Mouse (Mus musculus) heart, embryonic 15.5 days (tissue): Measurements from ENCODE around the gene Gm10251. TPM values are rescaled to one million over a fixed set of nuclear protein-coding genes. Genes with fewer than 3 reads are reported as not detected.
"Not testable (repeated sequence)": the region's sequence is repeated elsewhere in the genome, so short reads cannot be mapped to it uniquely, and the experiment has no call there.

Experiments
- ATAC-seq: fragments of 200-750 bp; cut with Nextera tagmentation; replicated peaks from 2 replicates; pipeline ENCODE4 v1.8.0; 2017; ENCODE audit warnings: low read depth, moderate TSS enrichment; ENCODE audit not compliant: insufficient number of reproducible peaks, insufficient read depth, low FRiP score
- H3K27ac ChIP-seq: fragments of 300-500 bp; sonication (generic); 2 replicates; pipeline ENCODE4 v1.5.1; 2015; ENCODE audit warnings: mild to moderate bottlenecking, inconsistent platforms
- H3K27me3 ChIP-seq: fragments of 300-500 bp; sonication (generic); 2 replicates; pipeline ENCODE4 v1.6.1; 2015; ENCODE audit warnings: inconsistent platforms
- H3K36me3 ChIP-seq: fragments of 300-500 bp; sonication (generic); 2 replicates; pipeline ENCODE4 v1.6.1; 2015; ENCODE audit warnings: mild to moderate bottlenecking, inconsistent platforms
- H3K4me1 ChIP-seq: fragments of 300-500 bp; sonication (generic); replicated peaks from 2 replicates; pipeline ENCODE4 v1.6.1; 2015; ENCODE audit warnings: inconsistent platforms
- H3K4me2 ChIP-seq: fragments of 300-500 bp; sonication (generic); 2 replicates; pipeline ENCODE4 v1.6.1; 2015; ENCODE audit warnings: inconsistent platforms, mild to moderate bottlenecking, moderate library complexity
- H3K4me3 ChIP-seq: fragments of 300-500 bp; sonication (generic); 2 replicates; pipeline ENCODE4 v1.5.1; 2015; ENCODE audit warnings: mild to moderate bottlenecking, inconsistent platforms
- H3K9ac ChIP-seq: fragments of 300-500 bp; sonication (generic); 2 replicates; pipeline ENCODE4 v1.6.1; 2015; ENCODE audit warnings: mild to moderate bottlenecking, inconsistent platforms
- H3K9me3 ChIP-seq: fragments of 300-500 bp; sonication (generic); replicated peaks from 2 replicates; pipeline ENCODE4 v1.6.1; 2016; ENCODE audit warnings: inconsistent platforms
- WGBS: fragments of 180-500 bp; shearing (Covaris S2); methylation state at CpG from one replicate; pipeline ENCODE4 v1.1.7; 2015; ENCODE audit warnings: mixed read lengths; 5-methylcytosine and 5-hydroxymethylcytosine counted together
- polyA plus RNA-seq: library from polyadenylated mRNA; unstranded; fragments of >200 nt; fragmentation: Nextera tagmentation; extraction: Ambion mirVana; gene quantifications from 2 replicates; pipeline ENCODE4 v1.2.1, GENCODE M21; 2015

Gene Gm10251
- not detected in 2 replicates for polyA plus RNA-seq

DNA sequence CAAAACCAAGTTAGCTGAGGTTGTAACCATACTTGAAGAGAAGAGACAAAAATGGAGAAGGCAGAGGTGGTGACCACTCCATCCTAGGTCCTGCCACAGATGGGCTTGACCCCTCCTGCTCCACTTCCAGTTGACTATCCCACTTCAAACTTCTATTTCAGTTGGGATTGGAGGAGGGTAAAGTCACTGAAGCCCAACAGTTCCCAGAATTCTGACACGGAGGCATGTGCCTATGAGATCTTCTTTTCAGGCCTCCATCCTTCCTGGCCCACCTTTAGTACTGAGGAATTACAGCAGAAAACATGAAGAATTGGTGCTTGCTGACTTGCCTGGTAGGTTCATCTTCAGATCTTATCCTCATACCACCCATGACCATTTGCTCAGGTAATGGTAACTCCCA lies at the start of gene Gm10251:
TSS of gene Gm10251 (minus strand) at position 101 of the 400 bp plus-strand sequence.
- H3K36me3 ChIP-seq: not testable (repeated sequence)
- WGBS: no CpG with 5 or more reads among the region's 1 CpGs

DNA sequence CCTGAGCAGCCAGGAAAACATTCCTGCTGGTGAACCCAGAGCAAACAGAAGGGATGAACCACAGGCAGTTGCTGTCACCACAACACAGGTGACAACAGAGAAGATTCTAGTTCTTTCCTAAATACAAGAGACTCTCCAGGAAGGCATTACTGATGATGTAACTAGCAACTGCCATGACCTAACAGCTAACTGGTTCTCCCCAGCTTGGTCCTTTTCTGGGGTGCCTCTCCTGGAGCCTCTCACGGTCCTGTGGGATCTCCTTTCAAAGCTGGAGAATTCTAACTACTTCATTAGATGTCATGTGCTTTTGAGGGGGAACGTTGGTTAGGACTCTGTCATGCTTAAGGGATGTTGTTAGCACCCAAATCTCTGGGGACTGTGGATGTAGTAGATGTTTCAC lies 36.2 kb upstream of the Gm10251 start, which contains the start of gene Gm8050:
TSS of gene Gm8050 (minus strand) at position 101 of the 400 bp plus-strand sequence.
- H3K4me1 ChIP-seq, H3K36me3 ChIP-seq, H3K4me3 ChIP-seq, H3K9ac ChIP-seq, H3K4me2 ChIP-seq, H3K27me3 ChIP-seq, H3K9me3 ChIP-seq, H3K27ac ChIP-seq, ATAC-seq: not testable (repeated sequence)
- WGBS: 67% methylated on average over 1 of the region's 2 CpGs

More for the DNA sequence above, at the start of gene Gm10251:
- H3K4me1 ChIP-seq, ATAC-seq, H3K27me3 ChIP-seq, H3K27ac ChIP-seq, H3K4me3 ChIP-seq, H3K4me2 ChIP-seq, H3K9ac ChIP-seq, H3K9me3 ChIP-seq: not testable (repeated sequence)

DNA sequence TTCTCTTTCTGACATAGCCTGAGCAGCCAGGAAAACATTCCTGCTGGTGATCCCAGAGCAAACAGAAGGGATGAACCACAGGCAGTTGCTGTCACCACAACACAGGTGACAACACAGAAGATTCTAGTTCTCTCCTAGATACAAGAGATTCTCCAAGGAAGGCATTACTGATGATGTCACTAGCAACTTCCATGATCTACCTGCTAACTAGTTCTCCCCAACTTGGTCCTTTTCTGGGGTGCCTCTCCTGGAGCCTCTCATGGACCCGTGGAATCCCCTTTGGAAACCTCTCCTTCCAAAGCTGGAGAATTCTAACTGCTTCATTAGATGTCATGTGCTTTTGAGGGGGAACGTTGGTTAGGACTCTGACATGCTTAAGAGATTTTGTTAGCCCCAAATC lies 61.7 kb downstream of the Gm10251 start, which contains the start of gene Gm3460:
TSS of gene Gm3460 (minus strand) at position 101 of the 400 bp plus-strand sequence.
- H3K9ac ChIP-seq, H3K4me3 ChIP-seq, H3K36me3 ChIP-seq, H3K4me2 ChIP-seq, ATAC-seq, H3K27ac ChIP-seq, H3K4me1 ChIP-seq, H3K9me3 ChIP-seq, H3K27me3 ChIP-seq: not testable (repeated sequence)
- 56% methylated on average over 1 of the region's 2 CpGs for WGBS

DNA sequence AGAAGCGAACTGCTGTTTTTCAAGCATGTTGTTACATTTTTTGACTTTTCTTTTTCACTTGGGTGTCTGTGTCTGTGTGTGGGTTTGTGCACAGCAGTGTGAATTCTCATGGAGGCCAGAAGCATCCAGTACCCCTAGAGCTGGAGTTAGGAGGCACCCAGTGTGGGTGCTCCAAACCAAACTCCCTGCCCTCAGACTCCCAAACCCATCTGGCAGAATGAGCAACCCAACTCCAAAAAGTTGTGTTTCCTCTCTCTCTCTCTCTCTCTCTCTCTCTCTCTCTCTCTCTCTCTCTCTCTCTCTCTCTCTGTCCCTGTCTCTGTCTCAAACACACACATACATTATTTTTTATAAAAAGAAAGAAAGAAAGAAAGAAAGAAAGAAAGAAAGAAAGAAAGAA lies 77.5 kb downstream of the Gm10251 start:
- not testable (repeated sequence) for H3K4me1 ChIP-seq, H3K36me3 ChIP-seq, H3K4me3 ChIP-seq, H3K9me3 ChIP-seq, H3K27me3 ChIP-seq, H3K27ac ChIP-seq, H3K9ac ChIP-seq, H3K4me2 ChIP-seq, ATAC-seq
- WGBS: no CpG with 5 or more reads among the region's 1 CpGs

DNA sequence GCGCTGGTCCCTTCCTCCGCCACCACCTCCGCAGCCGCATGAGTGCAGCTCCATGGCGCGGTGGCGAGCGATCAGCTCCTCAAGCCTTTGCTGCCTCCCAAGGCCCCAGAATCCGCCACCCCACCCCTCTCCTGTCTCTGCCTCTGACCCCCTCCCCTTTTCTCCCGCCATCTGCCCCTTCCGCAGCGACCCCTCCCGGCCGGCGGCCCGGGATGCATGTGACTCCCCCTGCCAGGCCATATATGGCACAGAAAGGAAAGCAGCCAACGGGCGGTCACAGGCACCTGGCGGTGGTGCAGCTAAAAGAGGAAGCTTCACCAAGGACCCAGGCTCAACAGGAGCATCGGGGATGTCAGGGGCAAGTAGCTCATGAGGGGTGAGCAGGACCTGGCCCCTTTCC lies 79.0 kb downstream of the Gm10251 start:
- Histone ChIP-seq H3K4me3 (peak overlapping the region; percentile 49), H3K4me2 (peak overlapping the region; percentile 70)
- ATAC-seq, H3K36me3 ChIP-seq, H3K9ac ChIP-seq, H3K4me1 ChIP-seq, H3K9me3 ChIP-seq, H3K27ac ChIP-seq, H3K27me3 ChIP-seq: not testable (repeated sequence)
- WGBS: under 1% methylated on average over 10 of the region's 20 CpGs

DNA sequence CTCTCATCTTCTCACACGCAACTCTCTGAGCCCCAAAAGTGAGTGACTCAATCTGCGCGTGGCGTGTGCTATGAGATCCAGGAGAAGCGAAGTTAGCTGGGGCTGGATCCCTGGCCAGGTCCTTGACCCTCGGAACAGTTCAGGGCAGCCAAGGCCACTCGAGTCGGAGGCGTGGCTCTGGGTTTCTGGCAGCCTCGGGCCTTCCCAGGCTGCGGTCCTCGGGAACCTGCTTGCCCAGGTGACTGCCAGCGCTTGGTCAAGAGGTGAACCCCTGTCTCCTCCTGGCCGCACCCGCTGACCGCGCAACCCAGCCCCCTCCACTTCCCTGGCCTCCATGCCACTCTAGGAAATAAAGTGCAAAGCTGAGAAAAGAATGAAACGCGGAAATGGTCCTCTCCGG lies 79.4 kb downstream of the Gm10251 start:
- not testable (repeated sequence) for H3K9ac ChIP-seq, H3K36me3 ChIP-seq, ATAC-seq, H3K4me1 ChIP-seq, H3K9me3 ChIP-seq, H3K27me3 ChIP-seq, H3K27ac ChIP-seq
- H3K4me2 ChIP-seq: peak overlapping the region; percentile 70
- peak overlapping the region; percentile 49 for H3K4me3 ChIP-seq
- 5% methylated on average over 17 of the region's 20 CpGs for WGBS

DNA sequence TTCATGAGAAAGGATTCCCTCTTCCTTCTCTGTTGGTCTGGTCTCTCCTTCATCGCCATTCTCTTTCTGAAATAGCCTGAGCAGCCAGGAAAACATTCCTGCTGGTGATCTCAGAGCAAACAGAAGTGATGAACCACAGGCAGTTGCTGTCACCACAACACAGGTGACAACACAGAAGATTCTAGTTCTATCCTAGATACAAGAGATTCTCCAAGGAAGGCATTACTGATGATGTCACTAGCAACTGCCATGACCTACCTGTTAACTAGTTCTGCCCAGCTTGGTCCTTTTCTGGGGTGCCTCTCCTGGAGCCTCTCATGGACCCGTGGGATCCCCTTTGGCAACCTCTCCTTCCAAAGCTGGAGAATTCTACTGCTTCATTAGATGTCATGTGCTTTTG lies 93.5 kb downstream of the Gm10251 start, which contains the start of gene Gm3629:
TSS of gene Gm3629 (minus strand) at position 101 of the 400 bp plus-strand sequence.
- H3K4me3 ChIP-seq, H3K36me3 ChIP-seq, H3K9ac ChIP-seq, H3K4me2 ChIP-seq, H3K9me3 ChIP-seq, H3K4me1 ChIP-seq, H3K27me3 ChIP-seq, ATAC-seq, H3K27ac ChIP-seq: not testable (repeated sequence)
- WGBS: 6% methylated on average over 1 of the region's 2 CpGs

Other genes with a start within 250 kb of the Gm10251 start
- gene Gm3594, start 239.6 kb downstream of the Gm10251 start, polyA plus RNA-seq: not detected in 2 replicates
- gene Gm8356, start 146.9 kb downstream of the Gm10251 start, polyA plus RNA-seq: 0.15 TPM in 1 of 2 replicates, not detected in the other
- gene Gm3629, start 93.6 kb downstream of the Gm10251 start, polyA plus RNA-seq: 0.32 and 0.59 TPM in 2 replicates
- not detected in 2 replicates for gene Gm3460, start 61.8 kb downstream of the Gm10251 start, polyA plus RNA-seq
- gene Gm8050, start 36.1 kb upstream of the Gm10251 start, polyA plus RNA-seq: not detected in 2 replicates
- 7.7 and 7.8 TPM in 2 replicates for gene Gm3636, start 58.2 kb upstream of the Gm10251 start, polyA plus RNA-seq
- gene Gm8362, start 90.2 kb upstream of the Gm10251 start, polyA plus RNA-seq: not detected in 2 replicates
- gene Gm3642, start 156.1 kb upstream of the Gm10251 start, polyA plus RNA-seq: not detected in 2 replicates
- 0.67 and 0.78 TPM in 2 replicates for gene Gm3667, start 205.8 kb upstream of the Gm10251 start, polyA plus RNA-seq